Mouse (Mus musculus): ENCODE results near the gene Doc2a.
A peak's percentile ranks its signal among the peaks of the same experiment; 100 is the strongest.

The Doc2a gene

GRCm38 (mm10) chr7:126847116-126847420, at the start of gene Doc2a:
Doc2a (plus strand) TSS chr7:126847416.
- DNase-seq (ENCODE audit: extremely low spot score, low read depth, low spot score), result no peak

GRCm38 (mm10) chr7:126798127-126799049, 48.8 kb upstream of the Doc2a start:
- no peak for DNase-seq (ENCODE audit: extremely low spot score, low read depth, low spot score)

- DNase-seq (ENCODE audit: extremely low spot score, low read depth, low spot score), result peak; percentile 89
Measured at GRCm38 (mm10) chr7:126799050-126799467, 48.2 kb upstream of the Doc2a start.

- DNase-seq (ENCODE audit: extremely low spot score, low read depth, low spot score), result peak; percentile 60
Measured at GRCm38 (mm10) chr7:126799468-126800268, 47.5 kb upstream of the Doc2a start.

- no peak for DNase-seq (ENCODE audit: extremely low spot score, low read depth, low spot score)
Measured at GRCm38 (mm10) chr7:126800269-126801056, 46.8 kb upstream of the Doc2a start.

- no peak for DNase-seq (ENCODE audit: extremely low spot score, low read depth, low spot score)
Measured at GRCm38 (mm10) chr7:126801057-126801422, 46.2 kb upstream of the Doc2a start.

- no peak for DNase-seq (ENCODE audit: extremely low spot score, low read depth, low spot score)
Measured at GRCm38 (mm10) chr7:126802134-126802889, 44.9 kb upstream of the Doc2a start.

- DNase-seq (ENCODE audit: extremely low spot score, low read depth, low spot score), result no peak
Measured at GRCm38 (mm10) chr7:126803181-126803580, 44.0 kb upstream of the Doc2a start.

- no peak for DNase-seq (ENCODE audit: extremely low spot score, low read depth, low spot score)
Measured at GRCm38 (mm10) chr7:126803751-126804150, 43.5 kb upstream of the Doc2a start.

GRCm38 (mm10) chr7:126806956-126807355, 40.3 kb upstream of the Doc2a start:
- no peak for DNase-seq (ENCODE audit: extremely low spot score, low read depth, low spot score)

GRCm38 (mm10) chr7:126807405-126807804, 39.8 kb upstream of the Doc2a start:
- DNase-seq (ENCODE audit: extremely low spot score, low read depth, low spot score), result no peak

GRCm38 (mm10) chr7:126808703-126809455, 38.3 kb upstream of the Doc2a start:
- DNase-seq (ENCODE audit: extremely low spot score, low read depth, low spot score), result peak; percentile 61

GRCm38 (mm10) chr7:126809723-126810369, 37.4 kb upstream of the Doc2a start:
- DNase-seq (ENCODE audit: extremely low spot score, low read depth, low spot score), result no peak

- no peak for DNase-seq (ENCODE audit: extremely low spot score, low read depth, low spot score)
Measured at GRCm38 (mm10) chr7:126815726-126816222, 31.4 kb upstream of the Doc2a start.

GRCm38 (mm10) chr7:126816494-126816893, 30.7 kb upstream of the Doc2a start:
- no peak for DNase-seq (ENCODE audit: extremely low spot score, low read depth, low spot score)

GRCm38 (mm10) chr7:126817595-126817994, 29.6 kb upstream of the Doc2a start:
- DNase-seq (ENCODE audit: extremely low spot score, low read depth, low spot score), result no peak

- no peak for DNase-seq (ENCODE audit: extremely low spot score, low read depth, low spot score)
Measured at GRCm38 (mm10) chr7:126818818-126819217, 28.4 kb upstream of the Doc2a start.

GRCm38 (mm10) chr7:126821835-126822511, 25.2 kb upstream of the Doc2a start:
- peak; percentile 61 for DNase-seq (ENCODE audit: extremely low spot score, low read depth, low spot score)

GRCm38 (mm10) chr7:126822741-126823140, 24.5 kb upstream of the Doc2a start:
- DNase-seq (ENCODE audit: extremely low spot score, low read depth, low spot score), result no peak

Measured in hindlimb bud, embryonic 11.5 days (tissue).